8 mouse cellular contexts compared by ENCODE assay signal in genomic region chr12:76709795-76710350, GRCm38 (mm10). TPM values are rescaled to one million over a fixed set of nuclear protein-coding genes. Genes with fewer than 3 reads are reported as not detected.
DNase-seq lines count a peak whose midpoint lies in the region; ATAC-seq and TF ChIP-seq lines count a peak whose summit lies in the region.

No protein-coding gene starts in this region.

- H3K4me3 ChIP-seq in heart, embryonic 14.5 days (ENCODE audit: control insufficient read depth in 1 of 2, insufficient read depth in 1 of 2, low read depth in 1 of 2, low read length in 2 of 2): peak overlapping the region; percentile 58 to 92
- peak overlapping the region; percentile 71 for H3K4me3 ChIP-seq in kidney, postnatal 0 days (replicated peaks; ENCODE audit: low read depth, low read length)
- H3K4me3 ChIP-seq in liver, embryonic 14.5 days (ENCODE audit: insufficient read depth in 1 of 2, low read depth in 2 of 2, low read length in 2 of 2): peak overlapping the region; percentile 78 to 79
- H3K4me3 ChIP-seq in stomach, embryonic 14.5 days (ENCODE audit: low read depth, low read length): peak overlapping the region; percentile 64

- no peaks in the 10 kb centered on the region for H3K36me3 ChIP-seq in heart, embryonic 14.5 days (ENCODE audit: control insufficient read depth, insufficient read depth, low read length)
- H3K36me3 ChIP-seq in kidney, postnatal 0 days (ENCODE audit: insufficient read depth, low read length): no peaks in the 10 kb centered on the region
- peaks cover 32% of the 10 kb centered on the region for H3K36me3 ChIP-seq in liver, embryonic 14.5 days (replicated peaks; ENCODE audit: control insufficient read depth, insufficient read depth, low read depth)
- H3K36me3 ChIP-seq in stomach, embryonic 14.5 days (ENCODE audit: control insufficient read depth, insufficient read depth, low read length): no peaks in the 10 kb centered on the region

- H3K9ac ChIP-seq in heart, embryonic 14.5 days (ENCODE audit: low read length): peak overlapping the region; percentile 78
- H3K9ac ChIP-seq in kidney, postnatal 0 days (ENCODE audit: low read depth, low read length): peak overlapping the region; percentile 59
- peak overlapping the region; percentile 98 for H3K9ac ChIP-seq in liver, embryonic 14.5 days (replicated peaks)
- peak overlapping the region; percentile 52 for H3K9ac ChIP-seq in stomach, embryonic 14.5 days (replicated peaks; ENCODE audit: low read depth, low read length)

- H3K27ac ChIP-seq in heart, embryonic 14.5 days (replicated peaks in 1 of 2; ENCODE audit: control insufficient read depth in 1 of 2, insufficient read depth in 1 of 2, low read depth in 2 of 2, low read length in 2 of 2): peak overlapping the region; percentile 75 to 83
- H3K27ac ChIP-seq in kidney, postnatal 0 days: no peak overlapping the region
- peak overlapping the region; percentile 90 for H3K27ac ChIP-seq in liver, embryonic 14.5 days
- no peak overlapping the region for H3K27ac ChIP-seq in stomach, embryonic 14.5 days (ENCODE audit: low read length)

- no peak for TF ChIP-seq CTCF in kidney, postnatal 0 days (IDR thresholded peaks at IDR 0.05; ENCODE audit: low read depth)
- peak; percentile 50 for TF ChIP-seq CTCF in liver, embryonic 14.5 days (IDR thresholded peaks at IDR 0.05; ENCODE audit: low read depth)

- peak overlapping the region; percentile 81 for H3K4me2 ChIP-seq in heart, embryonic 14.5 days (ENCODE audit: low read length)
- peak overlapping the region; percentile 100 for H3K4me2 ChIP-seq in kidney, postnatal 0 days (ENCODE audit: low read length)
- peak overlapping the region; percentile 96 for H3K4me2 ChIP-seq in liver, embryonic 14.5 days (ENCODE audit: low read depth)
- peak overlapping the region; percentile 100 for H3K4me2 ChIP-seq in stomach, embryonic 14.5 days (replicated peaks; ENCODE audit: low read depth, low read length)

- peaks cover 7% of the 10 kb centered on the region for H3K27me3 ChIP-seq in heart, embryonic 14.5 days (ENCODE audit: control insufficient read depth, insufficient read depth, low read length)
- peaks cover 7% of the 10 kb centered on the region for H3K27me3 ChIP-seq in kidney, postnatal 0 days (ENCODE audit: insufficient read depth, low read length)
- H3K27me3 ChIP-seq in liver, embryonic 14.5 days (ENCODE audit: control insufficient read depth, insufficient read depth, low read length): peaks cover 4% of the 10 kb centered on the region; the same call in 1 of the 2 replicates
- H3K27me3 ChIP-seq in stomach, embryonic 14.5 days (ENCODE audit: control insufficient read depth, insufficient read depth, low read length): 0 out of 2 replicates have a peak, but pooled peaks cover 6% of the 10 kb centered on the region

- peak; percentile 91 for DNase-seq in brain, adult 2 months (ENCODE audit: low read depth, low spot score)
- DNase-seq in kidney, postnatal 0 days (ENCODE audit: low spot score): peak; percentile 53
- peak; percentile 88 to 89 (median 88) for DNase-seq in liver, embryonic 14.5 days (ENCODE audit: low read depth in 3 of 3, low spot score in 3 of 3)
- DNase-seq in natural killer cell, adult 2 months (ENCODE audit: low spot score in 2 of 2): peak; percentile 5 to 35

- TF ChIP-seq EP300 in liver, embryonic 14.5 days (IDR thresholded peaks at IDR 0.05; ENCODE audit: low read depth): peak; percentile 92

- no peaks in the 10 kb centered on the region for H3K9me3 ChIP-seq in heart, embryonic 14.5 days (ENCODE audit: control insufficient read depth, low read length)
- H3K9me3 ChIP-seq in kidney, postnatal 0 days (replicated peaks; ENCODE audit: low read length): no peaks in the 10 kb centered on the region
- no peaks in the 10 kb centered on the region for H3K9me3 ChIP-seq in liver, embryonic 14.5 days (ENCODE audit: control insufficient read depth, low read length)
- H3K9me3 ChIP-seq in stomach, embryonic 14.5 days (ENCODE audit: control insufficient read depth, low read depth, low read length): no peaks in the 10 kb centered on the region

- WGBS in heart, embryonic 14.5 days: under 1% methylated on average over 51 of the region's 55 CpGs
- 1% methylated on average over 53 of the region's 55 CpGs for WGBS in kidney, postnatal 0 days
- WGBS in liver, embryonic 14.5 days (ENCODE audit: insufficient replicate concordance): under 1% methylated on average over 48 of the region's 55 CpGs
- WGBS in stomach, embryonic 14.5 days: 1% methylated on average over 52 of the region's 55 CpGs

- ATAC-seq in CD4-positive, CD25-positive, alpha-beta regulatory T cell, adult 4 months: peak; percentile 81
- ATAC-seq in erythroid progenitor cell, adult 5-6 weeks (replicated peaks; ENCODE audit: low FRiP score, poor library complexity, severe bottlenecking): peak; percentile 89
- peak; percentile 90 for ATAC-seq in heart, embryonic 14.5 days (ENCODE audit: insufficient number of reproducible peaks, insufficient read depth, low FRiP score, low read depth)
- peak; percentile 78 for ATAC-seq in kidney, postnatal 0 days (replicated peaks; ENCODE audit: low FRiP score, low read depth)
- peak; percentile 94 for ATAC-seq in liver, embryonic 14.5 days (ENCODE audit: insufficient read depth)
- peak; percentile 88 for ATAC-seq in stomach, embryonic 14.5 days (ENCODE audit: insufficient number of reproducible peaks, insufficient read depth, low FRiP score, low read depth)

- peaks cover 10% of the 10 kb centered on the region in 2 experiments; a peak in 3 of 4 replicates for H3K4me1 ChIP-seq in heart, embryonic 14.5 days (ENCODE audit: control insufficient read depth in 2 of 2, insufficient read depth in 2 of 2, low read length in 2 of 2)
- peaks cover 5% of the 10 kb centered on the region; the same call in 1 of the 2 replicates for H3K4me1 ChIP-seq in kidney, postnatal 0 days (replicated peaks; ENCODE audit: insufficient read depth, low read length)
- peaks cover 33 to 36% of the 10 kb centered on the region in 2 experiments for H3K4me1 ChIP-seq in liver, embryonic 14.5 days (replicated peaks; ENCODE audit: control insufficient read depth in 2 of 2, insufficient read depth in 2 of 2, low read length in 1 of 2)
- H3K4me1 ChIP-seq in stomach, embryonic 14.5 days (ENCODE audit: control insufficient read depth, insufficient read depth, low read length): peaks cover 6% of the 10 kb centered on the region; the same call in 1 of the 2 replicates

RNA-seq across cellular contexts. Expression of gene Sptb, which starts 0.5 kb away (rescaled TPM):
- polyA plus RNA-seq in CD4-positive, CD25-positive, alpha-beta regulatory T cell, adult 4 months (2017; shearing (Covaris generic)): under 1 TPM; 0.23 to 0.44 TPM
- 651 and 669 TPM in 2 replicates for total RNA-seq in erythroid progenitor cell, adult 5-6 weeks (2015; ENCODE audit: low replicate concordance)
- 1,485 and 1,588 TPM in 2 replicates for total RNA-seq in erythroid progenitor cell, adult 5-6 weeks (2017; ENCODE audit: low replicate concordance)
- polyA plus RNA-seq in heart, embryonic 14.5 days (2014; fragmentation: Nextera tagmentation; extraction: Ambion mirVana): 7.4 and 8.0 TPM in 2 replicates
- 0.37 and 0.59 TPM in 2 replicates for polyA plus RNA-seq in kidney, postnatal 0 days (2015; fragmentation: Nextera tagmentation; extraction: Ambion mirVana)
- 35.4 and 39.7 TPM in 2 replicates for polyA plus RNA-seq in liver, embryonic 14.5 days (2012; rRNA removed)
- 59.4 and 70.4 TPM in 2 replicates for polyA plus RNA-seq in liver, embryonic 14.5 days (2014; fragmentation: Nextera tagmentation; extraction: Ambion mirVana)
- 1.5 and 1.6 TPM in 2 replicates for polyA plus RNA-seq in stomach, embryonic 14.5 days (2014; fragmentation: Nextera tagmentation; extraction: Ambion mirVana)

RNA-seq across cellular contexts. Expression of gene Churc1, which starts 55.5 kb away (rescaled TPM):
- 100 to 1,000 TPM; 129 to 145 TPM for polyA plus RNA-seq in CD4-positive, CD25-positive, alpha-beta regulatory T cell, adult 4 months (2017; shearing (Covaris generic))
- 28.5 and 66.0 TPM in 2 replicates for total RNA-seq in erythroid progenitor cell, adult 5-6 weeks (2015; ENCODE audit: low replicate concordance)
- 24.4 and 42.7 TPM in 2 replicates for total RNA-seq in erythroid progenitor cell, adult 5-6 weeks (2017; ENCODE audit: low replicate concordance)
- polyA plus RNA-seq in heart, embryonic 14.5 days (2014; fragmentation: Nextera tagmentation; extraction: Ambion mirVana): 224 and 228 TPM in 2 replicates
- 131 and 137 TPM in 2 replicates for polyA plus RNA-seq in kidney, postnatal 0 days (2015; fragmentation: Nextera tagmentation; extraction: Ambion mirVana)
- 38.2 and 40.2 TPM in 2 replicates for polyA plus RNA-seq in liver, embryonic 14.5 days (2012; rRNA removed)
- polyA plus RNA-seq in liver, embryonic 14.5 days (2014; fragmentation: Nextera tagmentation; extraction: Ambion mirVana): 68.8 and 76.3 TPM in 2 replicates
- polyA plus RNA-seq in stomach, embryonic 14.5 days (2014; fragmentation: Nextera tagmentation; extraction: Ambion mirVana): 145 and 165 TPM in 2 replicates

RNA-seq across cellular contexts. Expression of gene Fntb, which starts 55.5 kb away (rescaled TPM):
- 10 to 100 TPM; 28.8 to 30.3 TPM for polyA plus RNA-seq in CD4-positive, CD25-positive, alpha-beta regulatory T cell, adult 4 months (2017; shearing (Covaris generic))
- 51.9 and 77.1 TPM in 2 replicates for total RNA-seq in erythroid progenitor cell, adult 5-6 weeks (2015; ENCODE audit: low replicate concordance)
- total RNA-seq in erythroid progenitor cell, adult 5-6 weeks (2017; ENCODE audit: low replicate concordance): 21.3 and 47.2 TPM in 2 replicates
- 24.5 and 27.4 TPM in 2 replicates for polyA plus RNA-seq in heart, embryonic 14.5 days (2014; fragmentation: Nextera tagmentation; extraction: Ambion mirVana)
- 24.4 and 25.0 TPM in 2 replicates for polyA plus RNA-seq in kidney, postnatal 0 days (2015; fragmentation: Nextera tagmentation; extraction: Ambion mirVana)
- polyA plus RNA-seq in liver, embryonic 14.5 days (2012; rRNA removed): 21.4 and 24.3 TPM in 2 replicates
- polyA plus RNA-seq in liver, embryonic 14.5 days (2014; fragmentation: Nextera tagmentation; extraction: Ambion mirVana): 28.8 and 33.7 TPM in 2 replicates
- 42.8 and 44.8 TPM in 2 replicates for polyA plus RNA-seq in stomach, embryonic 14.5 days (2014; fragmentation: Nextera tagmentation; extraction: Ambion mirVana)

Comparison
In these comparisons a context has a peak if more than half of its experiments do, and no peak if none do; other contexts are left out.
1. DNase-seq: peak in every context shown above with its lines; median percentile 91 in brain, adult 2 months; 88 in liver, embryonic 14.5 days; 53 in kidney, postnatal 0 days; 20 in natural killer cell, adult 2 months.
2. H3K27ac ChIP-seq: peak in heart, embryonic 14.5 days (2 of 2) and liver, embryonic 14.5 days (single experiment); none in kidney, postnatal 0 days (single experiment) and stomach, embryonic 14.5 days (single experiment).
3. Peak in every context shown above with its lines, with median percentiles within 50 percentile points of each other: ATAC-seq, H3K4me2 ChIP-seq, H3K4me3 ChIP-seq and H3K9ac ChIP-seq.